Mouse (Mus musculus): ENCODE measurements around the gene Snapin. TPM values are rescaled to one million over a fixed set of nuclear protein-coding genes. Genes with fewer than 3 reads are reported as not detected.

The Snapin gene
- polyA plus RNA-seq, 1 experiment from 2014 or later: 79.6 TPM

DNA sequence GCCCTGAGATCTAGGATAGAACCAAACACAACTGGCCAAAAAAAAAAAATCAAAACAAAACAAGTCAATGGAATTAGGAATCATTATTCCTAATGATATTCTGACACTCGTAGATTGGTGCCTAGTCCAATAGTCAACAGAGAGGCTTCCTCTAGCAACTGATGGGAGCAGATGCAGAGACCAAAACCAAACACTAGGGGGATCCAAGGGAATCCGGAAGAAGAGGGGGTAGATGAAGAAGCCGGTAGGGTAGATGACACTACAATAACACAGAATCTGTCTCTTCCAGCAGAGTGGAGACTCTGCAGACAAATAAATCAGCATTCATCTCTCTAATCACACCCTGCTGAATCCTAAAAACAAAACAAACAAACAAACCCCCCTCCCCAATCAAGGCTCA is 18.6 kb downstream of the Snapin start:
- Histone ChIP-seq H3K4me2 (ENCODE audit: low read length) (no peak overlapping the region), H3K4me3 (replicated peaks; ENCODE audit: low read depth, low read length) (no peak overlapping the region), H3K36me3 (ENCODE audit: insufficient read depth, low read length) (no peaks in the 10 kb centered on the region), H3K9ac (ENCODE audit: low read depth, low read length) (no peak overlapping the region), H3K27ac (no peak overlapping the region), H3K9me3 (replicated peaks; ENCODE audit: low read length) (no peaks in the 10 kb centered on the region), H3K27me3 (ENCODE audit: insufficient read depth, low read length) (no peaks in the 10 kb centered on the region), H3K4me1 (replicated peaks; ENCODE audit: insufficient read depth, low read length) (peaks cover 5% of the 10 kb centered on the region; the same call in 1 of the 2 replicates)
- peak; percentile 66 for TF ChIP-seq CTCF (IDR thresholded peaks at IDR 0.05; ENCODE audit: low read depth)
- WGBS: 20% methylated on average over 3 of the region's 3 CpGs
- peak; percentile 63 for DNase-seq (ENCODE audit: low spot score)
- no peak for ATAC-seq (replicated peaks; ENCODE audit: low FRiP score, low read depth)

DNA sequence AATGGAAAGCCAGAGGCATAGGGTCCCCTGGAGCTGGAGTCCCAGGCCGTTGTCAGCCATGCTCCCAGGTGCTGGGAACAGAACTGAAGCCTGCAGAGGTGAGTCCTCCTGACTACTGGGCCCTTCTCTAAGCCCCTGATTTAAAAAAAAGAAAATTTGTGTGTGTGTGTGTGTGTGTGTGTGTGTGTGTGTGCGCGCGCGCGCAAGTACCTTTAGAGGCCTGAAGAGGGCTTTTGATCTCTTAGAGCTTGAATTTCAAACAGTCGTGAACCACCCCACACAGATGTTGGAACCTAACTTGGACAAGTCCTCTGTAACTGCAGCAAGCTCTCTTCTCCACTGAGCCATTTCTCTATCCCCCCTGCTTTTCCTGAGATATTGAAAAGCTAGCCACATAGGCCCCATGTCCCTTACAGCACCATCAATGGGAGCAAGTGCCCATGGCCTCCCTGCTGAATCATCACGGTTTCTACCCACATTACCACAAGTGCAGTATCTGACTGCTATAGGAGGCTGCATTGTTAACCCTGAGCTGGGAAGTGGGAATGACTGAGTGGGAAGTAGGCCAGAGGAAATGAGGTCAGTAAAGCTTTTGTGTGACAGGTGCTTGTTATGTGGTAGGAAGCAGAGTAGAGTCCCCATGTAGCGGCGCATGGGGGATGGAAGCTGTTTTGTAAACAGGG is 23.1 kb downstream of the Snapin start:
- TF ChIP-seq CTCF (IDR thresholded peaks at IDR 0.05; ENCODE audit: low read depth): no peak
- ATAC-seq (replicated peaks; ENCODE audit: low FRiP score, low read depth) (no peak), DNase-seq (ENCODE audit: low spot score) (no peak)
- Histone ChIP-seq H3K4me3 (replicated peaks; ENCODE audit: low read depth, low read length) (no peak overlapping the region), H3K9me3 (replicated peaks; ENCODE audit: low read length) (no peaks in the 10 kb centered on the region), H3K9ac (ENCODE audit: low read depth, low read length) (no peak overlapping the region), H3K27ac (no peak overlapping the region), H3K36me3 (ENCODE audit: insufficient read depth, low read length) (no peaks in the 10 kb centered on the region), H3K4me2 (ENCODE audit: low read length) (no peak overlapping the region), H3K27me3 (ENCODE audit: insufficient read depth, low read length) (no peaks in the 10 kb centered on the region), H3K4me1 (replicated peaks; ENCODE audit: insufficient read depth, low read length) (0 out of 2 replicates have a peak, but pooled peaks cover 3% of the 10 kb centered on the region)
- 94% methylated on average over 10 of the region's 10 CpGs for WGBS

DNA sequence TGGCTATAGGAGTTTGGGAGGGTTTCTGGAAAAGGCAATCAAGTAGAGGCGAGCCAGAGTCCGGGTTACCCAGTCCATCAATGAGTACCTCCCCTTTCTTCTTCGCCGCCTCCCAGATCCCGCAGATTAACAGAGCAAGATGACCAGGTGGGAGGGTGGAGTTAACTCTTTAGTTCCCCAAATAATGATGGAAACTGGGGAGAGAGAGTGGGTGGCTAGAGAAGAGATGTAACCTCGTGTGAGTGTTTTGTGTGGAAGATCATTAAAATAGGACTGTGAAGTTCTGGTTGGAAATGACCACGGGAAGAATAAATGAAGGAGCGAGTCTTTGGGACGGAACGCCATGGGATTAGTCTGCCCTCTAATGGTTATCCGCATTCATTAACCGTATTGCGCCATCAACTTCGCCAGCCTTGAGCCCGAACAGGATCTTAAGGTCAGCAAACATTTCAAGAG is 24.5 kb downstream of the Snapin start:
- 0% methylated on average over 15 of the region's 15 CpGs for WGBS
- Histone ChIP-seq H3K4me1 (replicated peaks; ENCODE audit: insufficient read depth, low read length) (0 out of 2 replicates have a peak, but pooled peaks cover 3% of the 10 kb centered on the region), H3K36me3 (ENCODE audit: insufficient read depth, low read length) (no peaks in the 10 kb centered on the region), H3K4me3 (replicated peaks; ENCODE audit: low read depth, low read length) (peak overlapping the region; percentile 46), H3K9ac (ENCODE audit: low read depth, low read length) (peak overlapping the region; percentile 66), H3K27ac (peak overlapping the region; percentile 57; the same call in 1 of the 2 replicates), H3K27me3 (ENCODE audit: insufficient read depth, low read length) (no peaks in the 10 kb centered on the region), H3K4me2 (ENCODE audit: low read length) (peak overlapping the region; percentile 96), H3K9me3 (replicated peaks; ENCODE audit: low read length) (no peaks in the 10 kb centered on the region)
- ATAC-seq (replicated peaks; ENCODE audit: low FRiP score, low read depth): peak; percentile 44
- peak; percentile 92 for DNase-seq (ENCODE audit: low spot score)
- TF ChIP-seq CTCF (IDR thresholded peaks at IDR 0.05; ENCODE audit: low read depth): peak; percentile 95

DNA sequence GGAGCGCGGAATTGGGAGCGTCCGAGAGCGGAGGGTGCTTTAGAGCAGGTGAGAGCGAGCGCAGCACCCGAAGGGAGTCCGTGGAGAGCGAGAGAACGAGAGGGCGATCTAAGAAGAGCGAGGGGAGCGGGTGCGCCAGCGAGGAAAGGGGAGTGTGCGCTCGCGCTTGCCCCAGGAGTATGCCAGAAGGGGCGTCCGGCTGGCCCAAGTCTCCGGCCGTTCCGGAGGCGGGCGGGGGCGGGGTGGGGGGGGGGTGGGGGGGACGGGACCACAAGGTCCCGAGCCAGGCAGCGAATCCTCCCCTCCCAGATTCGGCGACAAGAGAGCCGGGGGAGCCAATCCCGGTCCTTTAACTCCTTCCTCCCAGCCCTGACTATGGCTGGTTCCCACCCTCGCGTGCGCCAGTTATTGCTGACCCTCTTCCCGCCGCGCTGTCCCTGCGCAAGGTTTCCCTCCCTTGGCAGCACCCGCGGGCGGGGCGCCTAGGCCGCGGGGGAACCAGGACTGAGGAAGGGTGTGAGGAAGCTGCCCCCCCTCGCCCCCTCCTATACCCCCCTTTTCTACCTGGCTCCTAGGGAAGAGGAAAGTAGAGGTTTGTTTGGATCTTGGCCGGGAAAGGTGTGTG is 25.0 kb downstream of the Snapin start, which contains the start of gene Npr1:
Gene Npr1 (minus strand): TSS at position 181 of the 625 bp plus-strand sequence.
- TF ChIP-seq CTCF (IDR thresholded peaks at IDR 0.05; ENCODE audit: low read depth): no peak
- ATAC-seq (replicated peaks; ENCODE audit: low FRiP score, low read depth) (peak; percentile 55), DNase-seq (ENCODE audit: low spot score) (peak; percentile 64)
- Histone ChIP-seq H3K9ac (ENCODE audit: low read depth, low read length) (peak within 1 kb of the TSS; percentile 66), H3K4me2 (ENCODE audit: low read length) (peak within 1 kb of the TSS; percentile 96), H3K9me3 (replicated peaks; ENCODE audit: low read length) (no peaks in the 10 kb centered on the region), H3K4me1 (replicated peaks; ENCODE audit: insufficient read depth, low read length) (0 out of 2 replicates have a peak, but pooled peaks cover 3% of the 10 kb centered on the region), H3K4me3 (replicated peaks; ENCODE audit: low read depth, low read length) (peak within 1 kb of the TSS; percentile 46), H3K27me3 (ENCODE audit: insufficient read depth, low read length) (no peaks in the 10 kb centered on the region), H3K36me3 (ENCODE audit: insufficient read depth, low read length) (no peaks in the 10 kb centered on the region), H3K27ac (peak within 1 kb of the TSS; percentile 57)
- under 1% methylated on average over 33 of the region's 49 CpGs for WGBS

DNA sequence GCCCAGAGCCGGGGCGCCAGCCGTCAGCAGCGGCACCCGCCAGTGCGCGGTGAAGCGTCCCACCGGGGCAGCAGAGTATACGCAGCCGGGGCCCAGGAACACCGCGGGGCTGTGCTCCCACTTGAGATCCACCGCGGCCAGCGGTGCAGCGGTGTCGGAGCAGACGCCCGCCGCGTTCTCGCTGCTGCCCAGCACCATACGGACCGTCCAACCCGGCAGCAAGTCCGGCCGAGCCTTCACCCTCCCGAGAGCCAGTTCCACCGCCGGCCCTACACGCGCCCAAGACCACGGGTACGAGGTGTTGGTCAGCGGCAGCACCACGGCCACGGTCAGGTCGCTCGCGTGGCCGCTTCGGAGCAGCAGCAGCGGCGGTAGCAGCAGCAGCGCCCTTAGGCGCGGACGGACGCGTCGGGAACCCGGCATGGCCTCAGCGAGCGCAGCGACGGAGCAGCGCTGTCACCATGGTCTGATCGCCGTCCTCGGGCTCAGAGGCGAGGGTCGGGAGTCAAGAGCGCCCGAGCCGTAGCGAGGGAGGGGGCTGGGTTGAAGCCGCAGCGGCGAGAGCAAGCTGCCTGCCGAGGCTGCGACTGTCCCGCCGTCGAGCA is 25.6 kb downstream of the Snapin start:
- Histone ChIP-seq H3K36me3 (ENCODE audit: insufficient read depth, low read length) (no peaks in the 10 kb centered on the region), H3K4me1 (replicated peaks; ENCODE audit: insufficient read depth, low read length) (0 out of 2 replicates have a peak, but pooled peaks cover 3% of the 10 kb centered on the region), H3K9me3 (replicated peaks; ENCODE audit: low read length) (no peaks in the 10 kb centered on the region), H3K4me2 (ENCODE audit: low read length) (peak overlapping the region; percentile 96), H3K27me3 (ENCODE audit: insufficient read depth, low read length) (no peaks in the 10 kb centered on the region), H3K9ac (ENCODE audit: low read depth, low read length) (peak overlapping the region; percentile 66), H3K27ac (peak overlapping the region; percentile 47), H3K4me3 (replicated peaks; ENCODE audit: low read depth, low read length) (peak overlapping the region; percentile 46)
- no peak for TF ChIP-seq CTCF (IDR thresholded peaks at IDR 0.05; ENCODE audit: low read depth)
- peak; percentile 37 for ATAC-seq (replicated peaks; ENCODE audit: low FRiP score, low read depth)
- 1% methylated on average over 75 of the region's 75 CpGs for WGBS
- DNase-seq (ENCODE audit: low spot score): peak; percentile 28

DNA sequence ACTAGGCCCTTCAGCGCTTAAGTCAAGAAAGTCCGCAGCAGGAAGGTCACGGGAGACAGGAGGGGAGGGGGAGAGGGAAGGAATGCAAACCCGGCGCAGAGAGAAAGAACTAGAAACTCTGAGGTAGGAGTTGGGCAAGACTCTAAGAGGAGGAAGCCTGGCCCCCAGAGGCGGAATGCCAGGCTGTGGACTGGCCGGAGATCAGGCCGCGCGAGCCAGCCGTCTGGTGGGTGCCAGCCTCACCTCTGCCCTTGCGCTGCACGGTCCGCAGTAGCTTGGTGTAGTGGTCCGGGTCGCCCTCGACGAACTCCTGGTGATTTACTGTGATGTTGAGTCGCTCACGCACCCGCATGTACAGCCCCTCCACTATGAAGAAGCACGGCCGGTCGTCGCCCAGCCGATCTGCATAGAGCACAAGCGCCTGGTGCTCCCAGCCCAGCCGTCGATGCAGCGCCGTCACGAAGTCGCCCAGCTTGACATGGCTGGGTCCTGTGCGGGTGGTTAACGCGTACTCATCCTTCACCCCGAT is 26.2 kb downstream of the Snapin start:
- no peak; the same call in 1 of the 2 replicates for ATAC-seq (replicated peaks; ENCODE audit: low FRiP score, low read depth)
- peak overlapping the region; percentile 96 for H3K4me2 ChIP-seq (ENCODE audit: low read length)
- 0 out of 2 replicates have a peak, but pooled peaks cover 5% of the 10 kb centered on the region for H3K4me1 ChIP-seq (replicated peaks; ENCODE audit: insufficient read depth, low read length)
- 13% methylated on average over 37 of the region's 37 CpGs for WGBS
- H3K9ac ChIP-seq (ENCODE audit: low read depth, low read length): peak overlapping the region; percentile 66
- TF ChIP-seq CTCF (IDR thresholded peaks at IDR 0.05; ENCODE audit: low read depth): peak; percentile 4; the same call in 1 of the 2 replicates
- peak overlapping the region; percentile 47 for H3K27ac ChIP-seq
- H3K36me3 ChIP-seq (ENCODE audit: insufficient read depth, low read length): no peaks in the 10 kb centered on the region
- H3K4me3 ChIP-seq (replicated peaks; ENCODE audit: low read depth, low read length): peak overlapping the region; percentile 46
- DNase-seq (ENCODE audit: low spot score): peak; percentile 62
- no peaks in the 10 kb centered on the region for H3K27me3 ChIP-seq (ENCODE audit: insufficient read depth, low read length)
- H3K9me3 ChIP-seq (replicated peaks; ENCODE audit: low read length): no peaks in the 10 kb centered on the region
